Mouse (Mus musculus): ENCODE results near the gene Palm3. TPM values are rescaled to one million over a fixed set of nuclear protein-coding genes. Genes with fewer than 3 reads are reported as not detected.

Gene Palm3
- total RNA-seq, 2 experiments from 2014 or later: 0.11 to 0.87 TPM

DNA sequence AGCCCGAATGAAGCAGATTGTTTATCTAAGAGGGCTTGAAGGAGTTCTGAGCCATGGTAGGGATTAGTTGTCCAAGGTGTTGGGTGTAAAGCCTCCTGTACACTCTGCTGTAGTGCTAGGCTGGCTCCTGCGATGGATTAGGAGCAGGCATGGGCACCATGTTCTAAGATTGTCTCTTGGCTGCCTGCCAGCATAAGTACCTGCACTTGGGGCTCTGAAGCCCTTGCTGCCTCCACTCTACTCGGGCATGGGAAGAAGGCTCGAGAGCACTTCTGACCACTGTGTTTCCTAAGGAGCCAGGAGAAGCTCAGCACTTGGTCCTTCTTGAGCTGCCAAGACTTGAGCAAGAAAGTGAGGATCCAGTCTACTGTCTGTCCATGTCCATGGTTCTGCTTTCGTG, 57.9 kb downstream of the Palm3 start:
- peak in 1 of 2 experiments; percentile 1 for DNase-seq
- intact Hi-C loops (cut with DNase I): no loop called here

Small RNAs within 50 kb of the gene (microRNA-seq; reads per million reads assigned to microRNA genes)
- gene Mir1199 (ENCODE audit: borderline number of aligned reads in 2 of 2) (5.1 to 7.4 reads per million in 2 experiments), gene Mir8111 (ENCODE audit: borderline number of aligned reads in 2 of 2) (7.9 to 9.4 reads per million in 2 experiments)

Other genes starting within 250 kb of the Palm3 start
- 10 to 100 TPM; 13.9 to 15.0 TPM for gene Adgrl1, start 121.4 kb upstream of the Palm3 start, total RNA-seq (2021)
- gene Gm10644, start 66.3 kb upstream of the Palm3 start, total RNA-seq (2021): under 1 TPM; 0.92 to 0.95 TPM
- gene Asf1b, start 66.0 kb upstream of the Palm3 start, total RNA-seq (2021): 1 to 10 TPM; 1.2 to 2.4 TPM
- gene Prkaca, start 48.5 kb upstream of the Palm3 start, total RNA-seq (2021): 100 to 1,000 TPM; 336 to 360 TPM
- 10 to 100 TPM; 27.3 to 33.1 TPM for gene Samd1, start 23.8 kb upstream of the Palm3 start, total RNA-seq (2021)
- not detected for gene 1700067K01Rik, start 20.0 kb upstream of the Palm3 start, total RNA-seq (2021)
- 1 to 10 TPM; 2.6 to 3.4 TPM for gene 2210011C24Rik, start 9.3 kb upstream of the Palm3 start, total RNA-seq (2021)
- gene Il27ra, start 21.1 kb downstream of the Palm3 start, total RNA-seq (2021): 1 to 10 TPM; 3.0 to 3.1 TPM
- not detected for gene Rln3, start 23.5 kb downstream of the Palm3 start, total RNA-seq (2021)
- gene Gm10643, start 43.7 kb downstream of the Palm3 start, total RNA-seq (2021): 1 to 10 TPM; 4.1 to 4.5 TPM
- gene Rfx1, start 45.4 kb downstream of the Palm3 start, total RNA-seq (2021): 10 to 100 TPM; 11.0 to 12.3 TPM
- gene Dcaf15, start 83.3 kb downstream of the Palm3 start, total RNA-seq (2021): 1 to 10 TPM; 8.1 to 8.2 TPM
- gene Podnl1, start 104.5 kb downstream of the Palm3 start, total RNA-seq (2021): not detected
- 10 to 100 TPM; 14.5 to 15.8 TPM for gene Cc2d1a, start 126.5 kb downstream of the Palm3 start, total RNA-seq (2021)
- gene 4930432K21Rik, start 126.6 kb downstream of the Palm3 start, total RNA-seq (2021): under 1 TPM in 1 of 2 experiments, not detected in 1; 0.36 TPM
- gene Nanos3, start 163.7 kb downstream of the Palm3 start, total RNA-seq (2021): under 1 TPM; 0.80 to 0.95 TPM
- gene Zswim4, start 215.6 kb downstream of the Palm3 start, total RNA-seq (2021): 10 to 100 TPM in 1 of 2 experiments, 1 to 10 TPM in 1; 9.5 to 11.0 TPM
- 100 to 1,000 TPM; 231 to 232 TPM for gene D8Ertd738e, start 228.2 kb downstream of the Palm3 start, total RNA-seq (2021)
- 10 to 100 TPM; 10.1 to 12.3 TPM for gene Mri1, start 235.9 kb downstream of the Palm3 start, total RNA-seq (2021)
- gene Ccdc130, start 248.9 kb downstream of the Palm3 start, total RNA-seq (2021): 10 to 100 TPM in 1 of 2 experiments, 1 to 10 TPM in 1; 7.5 to 11.0 TPM

All from heart, postnatal 36 days (tissue).